Mouse (Mus musculus): ENCODE measurements around the gene Polr3h. TPM values are rescaled to one million over a fixed set of nuclear protein-coding genes. Genes with fewer than 3 reads are reported as not detected.
"Not testable (repeated sequence)": the region's sequence is repeated elsewhere in the genome, so short reads cannot be mapped to it uniquely, and the experiment has no call there.

Polr3h gene
- polyA plus RNA-seq (2015; fragmentation: Nextera tagmentation; extraction: Ambion mirVana): 64.5 and 65.1 TPM in 2 replicates

DNA sequence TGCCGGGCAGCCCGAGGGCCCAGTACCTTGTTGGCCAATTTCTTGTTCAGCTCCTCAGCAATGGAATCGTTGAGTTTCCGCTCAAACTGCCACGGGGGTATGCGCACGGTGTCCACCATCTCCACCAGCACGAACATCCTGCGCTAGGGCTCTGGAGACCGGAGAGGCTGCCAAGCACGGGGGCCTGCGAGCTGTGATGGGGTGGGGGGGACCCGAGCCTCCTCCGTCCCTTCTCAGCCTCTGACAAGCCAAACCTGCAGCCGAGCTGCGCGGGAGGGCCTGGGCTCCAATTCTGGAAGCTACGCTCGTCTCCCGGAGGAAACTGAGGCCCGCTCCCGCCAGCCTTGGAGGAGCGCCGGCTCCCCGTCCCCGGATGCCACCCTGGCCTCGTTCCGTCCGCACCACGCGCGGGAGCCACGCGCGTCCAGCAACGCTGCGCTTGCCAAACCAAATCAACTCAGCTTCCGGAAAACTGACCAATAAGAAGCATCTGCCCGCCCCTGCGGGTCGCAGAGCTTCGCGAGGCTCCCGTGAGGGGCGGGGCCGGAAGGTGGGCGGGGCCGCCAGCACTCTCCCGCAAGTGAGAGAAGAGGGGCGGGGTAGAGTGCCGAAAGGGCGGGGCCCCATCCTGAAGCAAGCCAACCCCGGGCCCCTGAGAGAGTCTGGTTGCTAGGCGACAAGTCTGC lies at the start of gene Polr3h:
TSS of gene Polr3h (minus strand) at position 481 of the 686 bp plus-strand sequence.
- H3K4me3 ChIP-seq (ENCODE audit: low read length): peak within 1 kb of the TSS; percentile 76
- no peaks in the 10 kb centered on the region for H3K36me3 ChIP-seq (ENCODE audit: control insufficient read depth, insufficient read depth, low read length)
- under 1% methylated on average over 52 of the region's 54 CpGs for WGBS
- H3K4me1 ChIP-seq (replicated peaks; ENCODE audit: control insufficient read depth, insufficient read depth, low read length): peaks cover 14% of the 10 kb centered on the region
- H3K9ac ChIP-seq (ENCODE audit: low read length): peak within 1 kb of the TSS; percentile 76
- peak within 1 kb of the TSS; percentile 49 for H3K27ac ChIP-seq (ENCODE audit: low read length)
- no peaks in the 10 kb centered on the region for H3K9me3 ChIP-seq (ENCODE audit: control insufficient read depth, low read length)
- ATAC-seq (ENCODE audit: low read depth): peak; percentile 98
- peak within 1 kb of the TSS; percentile 71 for H3K4me2 ChIP-seq (ENCODE audit: low read depth, low read length)
- H3K27me3 ChIP-seq (ENCODE audit: control insufficient read depth, insufficient read depth, low read depth, low read length): no peaks in the 10 kb centered on the region

DNA sequence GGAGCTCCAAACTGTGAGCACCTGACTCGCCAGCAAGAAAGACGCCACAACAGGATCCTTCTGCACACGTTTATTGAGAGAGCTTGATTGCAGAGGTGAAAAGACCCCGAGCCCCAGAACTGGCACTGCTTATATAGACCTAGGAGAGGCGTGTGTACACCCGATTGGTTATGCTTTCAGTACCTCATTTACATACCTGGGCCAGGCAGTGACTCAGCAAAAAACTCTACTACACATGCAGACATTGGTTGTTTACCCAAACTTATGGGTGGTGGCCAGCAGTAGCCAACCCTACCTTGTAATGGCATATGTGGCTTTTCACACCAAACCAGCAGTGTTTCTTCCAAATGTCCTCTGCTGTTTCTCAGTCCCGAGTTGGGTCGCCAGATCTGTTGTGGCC lies 49.1 kb upstream of the Polr3h start:
- H3K27me3 ChIP-seq (ENCODE audit: control insufficient read depth, insufficient read depth, low read depth, low read length); ATAC-seq (ENCODE audit: low read depth); H3K27ac ChIP-seq (ENCODE audit: low read length); H3K4me1 ChIP-seq (replicated peaks; ENCODE audit: control insufficient read depth, insufficient read depth, low read length); H3K9me3 ChIP-seq (ENCODE audit: control insufficient read depth, low read length); H3K9ac ChIP-seq (ENCODE audit: low read length); H3K4me2 ChIP-seq (ENCODE audit: low read depth, low read length); H3K36me3 ChIP-seq (ENCODE audit: control insufficient read depth, insufficient read depth, low read length); H3K4me3 ChIP-seq (ENCODE audit: low read length): not testable (repeated sequence)
- WGBS: 90% methylated on average over 8 of the region's 8 CpGs

- not testable (repeated sequence) for H3K27ac ChIP-seq (ENCODE audit: low read length); H3K9ac ChIP-seq (ENCODE audit: low read length); H3K4me1 ChIP-seq (replicated peaks; ENCODE audit: control insufficient read depth, insufficient read depth, low read length); H3K9me3 ChIP-seq (ENCODE audit: control insufficient read depth, low read length); H3K27me3 ChIP-seq (ENCODE audit: control insufficient read depth, insufficient read depth, low read depth, low read length); H3K4me2 ChIP-seq (ENCODE audit: low read depth, low read length); ATAC-seq (ENCODE audit: low read depth); H3K4me3 ChIP-seq (ENCODE audit: low read length); H3K36me3 ChIP-seq (ENCODE audit: control insufficient read depth, insufficient read depth, low read length)
- 91% methylated on average over 4 of the region's 4 CpGs for WGBS
These were observed 44.5 kb upstream of the Polr3h start for GRCm38 (mm10) chr15:81970498-81970897.

DNA sequence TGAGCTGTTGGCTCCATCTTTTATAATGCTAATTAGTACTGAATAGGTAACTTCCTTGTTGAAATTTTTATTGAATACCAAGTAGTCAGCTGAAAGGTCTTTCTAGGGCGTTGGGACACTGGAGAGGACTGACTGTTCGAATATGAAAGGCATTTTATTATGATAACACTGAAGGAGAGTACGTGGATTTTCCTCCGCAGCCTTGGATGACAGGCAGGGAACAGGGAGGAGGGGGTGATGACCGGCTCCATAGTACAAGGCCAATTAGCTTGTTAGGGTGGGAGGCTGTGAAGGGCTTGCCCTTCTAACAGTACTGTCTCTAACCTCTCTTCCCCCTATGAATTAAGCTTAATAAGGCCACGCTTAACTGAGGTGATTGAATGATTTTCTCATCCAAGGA lies 43.6 kb upstream of the Polr3h start:
- H3K27me3 ChIP-seq (ENCODE audit: control insufficient read depth, insufficient read depth, low read depth, low read length); H3K4me2 ChIP-seq (ENCODE audit: low read depth, low read length); H3K4me1 ChIP-seq (replicated peaks; ENCODE audit: control insufficient read depth, insufficient read depth, low read length); H3K9ac ChIP-seq (ENCODE audit: low read length); H3K36me3 ChIP-seq (ENCODE audit: control insufficient read depth, insufficient read depth, low read length); H3K9me3 ChIP-seq (ENCODE audit: control insufficient read depth, low read length); ATAC-seq (ENCODE audit: low read depth); H3K27ac ChIP-seq (ENCODE audit: low read length); H3K4me3 ChIP-seq (ENCODE audit: low read length): not testable (repeated sequence)
- 68% methylated on average over 6 of the region's 6 CpGs for WGBS

GRCm38 (mm10) chr15:81969173-81969572 lies 43.1 kb upstream of the Polr3h start:
- H3K4me2 ChIP-seq (ENCODE audit: low read depth, low read length): no peak overlapping the region

DNA sequence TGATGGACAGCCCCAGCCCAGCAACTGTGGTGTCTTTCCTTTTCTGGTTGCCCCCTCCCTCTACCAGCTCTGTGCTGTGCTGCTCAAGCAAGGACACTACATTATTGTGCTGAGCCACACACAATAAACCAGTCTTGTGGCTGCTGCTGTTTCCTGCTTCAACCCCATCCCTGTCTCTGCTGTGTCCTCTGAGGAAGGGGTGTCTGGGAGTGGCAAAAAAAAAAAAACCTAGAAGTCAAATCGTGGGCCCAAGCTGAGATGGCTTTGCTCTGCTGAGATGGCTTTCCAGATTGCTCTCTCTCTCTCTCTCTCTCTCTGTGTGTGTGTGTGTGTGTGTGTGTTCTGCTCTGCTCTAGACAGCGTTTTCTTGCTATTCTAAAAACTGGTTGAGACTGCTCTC lies 42.4 kb upstream of the Polr3h start:
- no peaks in the 10 kb centered on the region for H3K36me3 ChIP-seq (ENCODE audit: control insufficient read depth, insufficient read depth, low read length)
- H3K27ac ChIP-seq (ENCODE audit: low read length): no peak overlapping the region
- peaks cover 4% of the 10 kb centered on the region; the same call in 1 of the 2 replicates for H3K9me3 ChIP-seq (ENCODE audit: control insufficient read depth, low read length)
- ATAC-seq (ENCODE audit: low read depth): no peak
- H3K4me1 ChIP-seq (replicated peaks; ENCODE audit: control insufficient read depth, insufficient read depth, low read length): no peaks in the 10 kb centered on the region
- no peak overlapping the region for H3K4me2 ChIP-seq (ENCODE audit: low read depth, low read length)
- H3K4me3 ChIP-seq (ENCODE audit: low read length): no peak overlapping the region
- no peak overlapping the region for H3K9ac ChIP-seq (ENCODE audit: low read length)
- WGBS: 43% methylated on average over 2 of the region's 2 CpGs
- no peaks in the 10 kb centered on the region for H3K27me3 ChIP-seq (ENCODE audit: control insufficient read depth, insufficient read depth, low read depth, low read length)

More at GRCm38 (mm10) chr15:81969173-81969572, 43.1 kb upstream of the Polr3h start:
- H3K4me3 ChIP-seq (ENCODE audit: low read length): no peak overlapping the region
- 48% methylated on average over 7 of the region's 7 CpGs for WGBS
- no peaks in the 10 kb centered on the region for H3K27me3 ChIP-seq (ENCODE audit: control insufficient read depth, insufficient read depth, low read depth, low read length)
- H3K9me3 ChIP-seq (ENCODE audit: control insufficient read depth, low read length): peaks cover 4% of the 10 kb centered on the region; the same call in 1 of the 2 replicates
- ATAC-seq (ENCODE audit: low read depth): no peak; the same call in 1 of the 2 replicates
- no peaks in the 10 kb centered on the region for H3K36me3 ChIP-seq (ENCODE audit: control insufficient read depth, insufficient read depth, low read length)
- H3K9ac ChIP-seq (ENCODE audit: low read length): no peak overlapping the region
- H3K27ac ChIP-seq (ENCODE audit: low read length): no peak overlapping the region
- no peaks in the 10 kb centered on the region for H3K4me1 ChIP-seq (replicated peaks; ENCODE audit: control insufficient read depth, insufficient read depth, low read length)

DNA sequence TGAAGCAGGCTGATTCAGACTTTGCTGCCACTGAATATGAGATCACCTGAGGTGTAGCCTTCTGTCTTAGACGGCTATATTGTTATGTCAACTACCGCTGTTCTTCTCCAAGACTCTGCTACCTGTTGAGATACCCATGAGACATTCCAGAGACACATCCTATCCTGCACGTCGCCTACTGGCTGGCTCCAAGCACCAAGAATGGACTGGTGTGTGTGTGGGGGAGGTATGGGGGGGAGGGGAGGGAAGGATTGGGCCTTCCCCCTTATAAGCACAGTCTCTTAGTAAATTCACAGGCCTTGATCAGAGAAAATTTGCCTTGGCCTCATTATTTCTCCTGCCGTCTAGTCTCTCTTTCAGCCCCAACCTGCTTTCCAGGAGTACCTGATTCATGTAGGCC lies 41.8 kb upstream of the Polr3h start:
- ATAC-seq (ENCODE audit: low read depth): no peak
- Histone ChIP-seq H3K4me2 (ENCODE audit: low read depth, low read length) (no peak overlapping the region), H3K27me3 (ENCODE audit: control insufficient read depth, insufficient read depth, low read depth, low read length) (no peaks in the 10 kb centered on the region), H3K9ac (ENCODE audit: low read length) (no peak overlapping the region), H3K36me3 (ENCODE audit: control insufficient read depth, insufficient read depth, low read length) (no peaks in the 10 kb centered on the region), H3K27ac (ENCODE audit: low read length) (no peak overlapping the region), H3K4me3 (ENCODE audit: low read length) (no peak overlapping the region), H3K9me3 (ENCODE audit: control insufficient read depth, low read length) (peaks cover 4% of the 10 kb centered on the region; the same call in 1 of the 2 replicates), H3K4me1 (replicated peaks; ENCODE audit: control insufficient read depth, insufficient read depth, low read length) (no peaks in the 10 kb centered on the region)
- 78% methylated on average over 5 of the region's 5 CpGs for WGBS

- Histone ChIP-seq H3K27me3 (ENCODE audit: control insufficient read depth, insufficient read depth, low read depth, low read length) (no peaks in the 10 kb centered on the region), H3K36me3 (ENCODE audit: control insufficient read depth, insufficient read depth, low read length) (no peaks in the 10 kb centered on the region), H3K4me1 (replicated peaks; ENCODE audit: control insufficient read depth, insufficient read depth, low read length) (no peaks in the 10 kb centered on the region), H3K9me3 (ENCODE audit: control insufficient read depth, low read length) (no peaks in the 10 kb centered on the region), H3K9ac (ENCODE audit: low read length) (no peak overlapping the region), H3K4me2 (ENCODE audit: low read depth, low read length) (no peak overlapping the region), H3K4me3 (ENCODE audit: low read length) (no peak overlapping the region), H3K27ac (ENCODE audit: low read length) (no peak overlapping the region)
- peak; percentile 49; the same call in 1 of the 2 replicates for ATAC-seq (ENCODE audit: low read depth)
- 58% methylated on average over 12 of the region's 14 CpGs for WGBS
These were observed 40.2 kb upstream of the Polr3h start for GRCm38 (mm10) chr15:81966062-81966829.

DNA sequence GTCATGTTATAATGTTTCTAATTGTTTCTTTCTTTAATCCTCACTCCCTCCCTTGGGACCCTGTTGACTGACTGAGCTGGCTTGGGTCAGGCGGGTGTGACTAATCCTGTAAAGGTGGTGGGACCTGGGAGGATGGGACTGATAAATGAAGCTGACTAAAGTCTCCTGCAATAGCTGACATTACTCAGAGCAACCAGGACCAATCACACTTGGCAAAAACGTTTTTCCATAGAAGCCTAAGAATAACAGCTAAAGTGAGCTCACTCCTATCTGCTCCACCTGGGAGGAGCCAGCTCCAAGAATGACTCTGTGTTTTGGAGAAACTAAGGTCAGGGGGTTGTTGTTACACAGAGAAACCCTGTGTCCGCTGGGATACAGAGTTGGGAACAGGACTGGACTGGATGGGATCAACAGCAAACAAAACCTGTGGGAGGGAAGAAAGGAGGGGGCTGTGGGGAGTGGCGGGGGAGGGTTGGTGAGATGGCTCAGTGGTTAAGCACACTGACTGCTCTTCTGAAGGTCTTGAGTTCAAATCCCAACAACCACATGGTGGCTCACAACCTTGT lies 39.0 kb upstream of the Polr3h start:
- 59% methylated on average over 4 of the region's 4 CpGs for WGBS
- Histone ChIP-seq H3K4me2 (ENCODE audit: low read depth, low read length) (no peak overlapping the region), H3K4me1 (replicated peaks; ENCODE audit: control insufficient read depth, insufficient read depth, low read length) (no peaks in the 10 kb centered on the region), H3K36me3 (ENCODE audit: control insufficient read depth, insufficient read depth, low read length) (no peaks in the 10 kb centered on the region), H3K27ac (ENCODE audit: low read length) (no peak overlapping the region), H3K27me3 (ENCODE audit: control insufficient read depth, insufficient read depth, low read depth, low read length) (no peaks in the 10 kb centered on the region), H3K4me3 (ENCODE audit: low read length) (no peak overlapping the region), H3K9me3 (ENCODE audit: control insufficient read depth, low read length) (no peaks in the 10 kb centered on the region), H3K9ac (ENCODE audit: low read length) (no peak overlapping the region)
- ATAC-seq (ENCODE audit: low read depth): no peak

Measured in lung, embryonic 16.5 days (tissue).